In the genomic region with DNA sequence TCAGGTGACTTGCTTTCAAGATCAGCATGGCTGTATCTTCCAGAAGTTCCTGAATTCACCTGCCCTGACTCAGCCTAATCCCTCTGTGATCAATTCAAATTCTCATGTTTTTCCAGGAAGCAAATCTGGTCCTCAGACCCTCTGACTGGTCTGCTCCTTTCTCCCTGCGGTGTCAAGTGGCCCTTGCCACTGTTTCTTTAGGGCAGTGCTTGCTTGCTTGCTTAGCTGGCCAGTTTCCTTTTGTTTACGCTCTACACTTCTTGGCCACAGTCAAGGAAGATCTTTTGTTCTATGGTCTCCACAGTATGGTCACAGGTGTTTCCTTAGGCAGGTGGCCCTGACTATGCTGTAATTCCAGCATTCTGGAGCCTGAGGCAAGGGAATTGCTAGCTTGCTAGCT, we compare ENCODE assay signal across 28 mouse cellular contexts. TPM values are rescaled to one million over a fixed set of nuclear protein-coding genes. Genes with fewer than 3 reads are reported as not detected.
DNase-seq lines count a peak whose midpoint lies in the region; ATAC-seq lines count a peak whose summit lies in the region.
"Had no signal": no experiment of that assay in that cellular context is flagged by ENCODE, and none has a peak within 500 bp of the region (broad histone marks: within the 10 kb centered on the region; RNA-seq: fewer than 3 reads in every experiment).

No protein-coding gene starts in this region.

- no peaks in the 10 kb centered on the region for H3K9me3 ChIP-seq in lung, embryonic 16.5 days (ENCODE audit: control insufficient read depth, low read length)
- H3K9me3 ChIP-seq: embryonic facial prominence, embryonic 13.5 days; embryonic facial prominence, embryonic 15.5 days; forebrain, embryonic 10.5 days; forebrain, embryonic 12.5 days; G1E had no signal

- peak; percentile 55 to 72 for DNase-seq in lung, adult 18-20 months
- no peak for DNase-seq in lung, postnatal 14 days
- no peak for DNase-seq in lung, postnatal 4 days
- DNase-seq in lung, postnatal 36 days, result peak; percentile 57
- no peak for DNase-seq in T-cell, adult 2 months (ENCODE audit: low spot score)
- DNase-seq in layer of hippocampus, adult 18-20 months (ENCODE audit: low spot score in 2 of 2), result no peak
- DNase-seq: adrenal gland, adult 2 months; adrenal gland, postnatal 10 days; adrenal gland, postnatal 25 days; B cell, adult 2 months; cerebellum, adult 11 months; cerebellum, adult 18-20 months; cerebellum, adult 8-10 months; cerebellum, adult 9-11 months; cerebellum, postnatal 14 days; cerebellum, postnatal 36 days; embryo, embryonic 11 days had no signal

- no peak overlapping the region for H3K4me2 ChIP-seq in lung, embryonic 16.5 days (ENCODE audit: low read depth, low read length)
- H3K4me2 ChIP-seq: embryonic facial prominence, embryonic 13.5 days; embryonic facial prominence, embryonic 15.5 days; forebrain, embryonic 12.5 days had no signal

- no peak overlapping the region for H3K27ac ChIP-seq in lung, embryonic 16.5 days (ENCODE audit: low read length)
- H3K27ac ChIP-seq: embryonic facial prominence, embryonic 13.5 days; embryonic facial prominence, embryonic 15.5 days; forebrain, embryonic 10.5 days; forebrain, embryonic 12.5 days had no signal

- peak; percentile 38 for ATAC-seq in lung, embryonic 16.5 days (ENCODE audit: low read depth)
- ATAC-seq: CD4-positive, CD25-positive, alpha-beta regulatory T cell, adult 4 months; forebrain, embryonic 14.5 days; Patski had no signal

- no peak overlapping the region for H3K4me3 ChIP-seq in lung, embryonic 16.5 days (ENCODE audit: low read length)
- H3K4me3 ChIP-seq: embryonic facial prominence, embryonic 13.5 days; embryonic facial prominence, embryonic 15.5 days; erythroblast, embryonic 14.5 days; forebrain, embryonic 10.5 days; forebrain, embryonic 12.5 days had no signal

- no peaks in the 10 kb centered on the region for H3K4me1 ChIP-seq in lung, embryonic 16.5 days (replicated peaks; ENCODE audit: control insufficient read depth, insufficient read depth, low read length)
- H3K4me1 ChIP-seq: embryonic facial prominence, embryonic 13.5 days; embryonic facial prominence, embryonic 15.5 days; forebrain, embryonic 10.5 days had no signal

- no peaks in the 10 kb centered on the region for H3K36me3 ChIP-seq in lung, embryonic 16.5 days (ENCODE audit: control insufficient read depth, insufficient read depth, low read length)
- H3K36me3 ChIP-seq: embryonic facial prominence, embryonic 13.5 days; embryonic facial prominence, embryonic 15.5 days; forebrain, embryonic 10.5 days; forebrain, embryonic 12.5 days had no signal

- H3K9ac ChIP-seq in lung, embryonic 16.5 days (ENCODE audit: low read length), result no peak overlapping the region
- H3K9ac ChIP-seq: embryonic facial prominence, embryonic 13.5 days; embryonic facial prominence, embryonic 15.5 days; forebrain, embryonic 12.5 days had no signal

- 50% methylated on average over 2 of the region's 2 CpGs for WGBS in lung, embryonic 16.5 days

- no peaks in the 10 kb centered on the region for H3K27me3 ChIP-seq in lung, embryonic 16.5 days (ENCODE audit: control insufficient read depth, insufficient read depth, low read depth, low read length)
- H3K27me3 ChIP-seq: CH12.LX; embryonic facial prominence, embryonic 13.5 days; embryonic facial prominence, embryonic 15.5 days; forebrain, embryonic 12.5 days; Patski had no signal

RNA-seq across cellular contexts. Expression of a gene that starts 52.0 kb away (rescaled TPM):
- 11.1 and 13.0 TPM in 2 replicates for polyA plus RNA-seq in lung, embryonic 16.5 days (2015; fragmentation: Nextera tagmentation; extraction: Ambion mirVana)
- 1 to 10 TPM in 1 of 2 experiments, under 1 TPM in 1; 0.99 to 1.7 TPM for total RNA-seq in layer of hippocampus, adult 18-20 months (2021)

Comparison
In these comparisons a context has a peak if more than half of its experiments do, and no peak if none do; other contexts are left out.
1. DNase-seq: peak in lung, adult 18-20 months (2 of 2) and lung, postnatal 36 days (single experiment); none in lung, postnatal 14 days (single experiment), lung, postnatal 4 days (0 of 2), T-cell, adult 2 months (single experiment) and layer of hippocampus, adult 18-20 months (0 of 2).